Mouse (Mus musculus) hindbrain, embryonic 15.5 days (tissue): ENCODE results near the gene Cplx3. TPM values are rescaled to one million over a fixed set of nuclear protein-coding genes. Genes with fewer than 3 reads are reported as not detected.

ENCODE experiments used
- ATAC-seq: fragments of 200-750 bp; cut with Nextera tagmentation; 2 replicates; pipeline ENCODE4 v1.8.0; 2017; ENCODE audit warnings: low read depth, moderate number of reproducible peaks, moderate TSS enrichment; ENCODE audit not compliant: low FRiP score
- H3K27ac ChIP-seq: fragments of 300-500 bp; sonication (generic); replicated peaks from 2 replicates; pipeline ENCODE4 v1.5.1; 2015; ENCODE audit warnings: mild to moderate bottlenecking, inconsistent platforms
- H3K27me3 ChIP-seq: fragments of 300-500 bp; sonication (generic); 2 replicates; pipeline ENCODE4 v1.6.1; 2015; ENCODE audit warnings: control low read depth, inconsistent platforms
- H3K36me3 ChIP-seq: fragments of 300-500 bp; sonication (generic); 2 replicates; pipeline ENCODE4 v1.6.1; 2015; ENCODE audit warnings: control low read depth, inconsistent platforms
- H3K4me1 ChIP-seq: fragments of 300-500 bp; sonication (generic); replicated peaks from 2 replicates; pipeline ENCODE4 v1.6.1; 2015; ENCODE audit warnings: control low read depth, inconsistent platforms
- H3K4me2 ChIP-seq: fragments of 300-500 bp; sonication (generic); 2 replicates; pipeline ENCODE4 v1.6.1; 2015; ENCODE audit warnings: moderate library complexity, mild to moderate bottlenecking, inconsistent platforms
- H3K4me3 ChIP-seq: fragments of 300-500 bp; sonication (generic); 2 replicates; pipeline ENCODE4 v1.5.1; 2015; ENCODE audit warnings: mild to moderate bottlenecking, inconsistent platforms
- H3K9ac ChIP-seq: fragments of 300-500 bp; sonication (generic); 2 replicates; pipeline ENCODE4 v1.6.1; 2015; ENCODE audit warnings: inconsistent platforms
- H3K9me3 ChIP-seq: fragments of 300-500 bp; sonication (generic); 2 replicates; pipeline ENCODE4 v1.6.1; 2016; ENCODE audit warnings: control low read depth, inconsistent platforms
- WGBS: fragments of 180-500 bp; shearing (Covaris S2); methylation state at CpG from one replicate; pipeline ENCODE4 v1.1.7; 2015; 5-methylcytosine and 5-hydroxymethylcytosine counted together
- polyA plus RNA-seq: library from polyadenylated mRNA; unstranded; fragments of >200 nt; fragmentation: Nextera tagmentation; extraction: Ambion mirVana; gene quantifications from 2 replicates; pipeline ENCODE4 v1.2.1, GENCODE M21; 2015

The Cplx3 gene
- polyA plus RNA-seq, 1 experiment from 2014 or later: 0.19 TPM

DNA sequence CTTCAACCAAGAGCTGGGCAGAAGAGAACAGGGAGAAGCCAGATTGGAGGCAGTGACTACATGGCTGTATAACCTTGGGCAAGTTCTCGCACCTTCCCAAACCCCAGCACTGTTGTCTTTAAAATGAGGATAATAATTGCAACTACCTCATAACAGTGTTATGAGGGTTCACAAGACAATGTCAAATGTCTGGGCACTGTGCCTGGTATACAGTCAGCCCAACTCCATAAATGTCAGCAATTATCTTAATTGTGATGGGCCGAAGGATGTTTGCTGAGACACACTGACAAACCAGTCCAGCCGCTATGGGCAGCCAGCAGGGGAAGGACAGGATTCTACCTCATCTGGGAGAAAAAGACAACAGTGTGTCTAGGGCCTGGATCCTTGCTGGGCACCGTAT is 8.7 kb upstream of the Cplx3 start:
- no peak overlapping the region for H3K4me3 ChIP-seq
- WGBS: 87% methylated on average over 4 of the region's 4 CpGs
- no peak overlapping the region for H3K9ac ChIP-seq
- ATAC-seq: no peak
- no peak overlapping the region for H3K27ac ChIP-seq
- no peak overlapping the region for H3K4me2 ChIP-seq
- no peaks in the 10 kb centered on the region for H3K27me3 ChIP-seq
- H3K36me3 ChIP-seq: no peaks in the 10 kb centered on the region
- no peaks in the 10 kb centered on the region for H3K4me1 ChIP-seq
- no peaks in the 10 kb centered on the region for H3K9me3 ChIP-seq

DNA sequence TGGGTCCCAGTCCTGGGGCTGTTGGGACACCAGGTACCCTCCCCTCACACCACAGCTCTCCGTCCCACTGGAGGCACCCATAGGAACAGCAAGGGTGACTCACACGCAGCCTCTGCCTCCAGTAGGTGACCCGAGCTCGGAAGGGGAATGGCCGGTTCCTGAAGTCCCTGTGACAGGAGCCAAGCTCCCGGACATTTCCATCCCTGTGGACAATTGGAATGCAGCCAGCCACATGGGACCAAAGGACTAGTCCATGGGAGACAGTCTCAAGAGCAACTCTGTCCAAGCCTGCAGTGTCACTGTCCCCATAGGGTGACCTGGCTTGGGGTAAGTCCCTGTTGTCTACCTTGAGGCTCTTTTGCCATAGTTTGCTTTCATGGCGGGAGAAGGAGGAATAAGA is 7.9 kb upstream of the Cplx3 start:
- H3K9ac ChIP-seq: no peak overlapping the region
- no peaks in the 10 kb centered on the region for H3K4me1 ChIP-seq
- no peak overlapping the region for H3K4me2 ChIP-seq
- no peaks in the 10 kb centered on the region for H3K36me3 ChIP-seq
- WGBS: 87% methylated on average over 7 of the region's 7 CpGs
- H3K27ac ChIP-seq: no peak overlapping the region
- no peak for ATAC-seq
- H3K9me3 ChIP-seq: no peaks in the 10 kb centered on the region
- H3K4me3 ChIP-seq: no peak overlapping the region
- no peaks in the 10 kb centered on the region for H3K27me3 ChIP-seq

DNA sequence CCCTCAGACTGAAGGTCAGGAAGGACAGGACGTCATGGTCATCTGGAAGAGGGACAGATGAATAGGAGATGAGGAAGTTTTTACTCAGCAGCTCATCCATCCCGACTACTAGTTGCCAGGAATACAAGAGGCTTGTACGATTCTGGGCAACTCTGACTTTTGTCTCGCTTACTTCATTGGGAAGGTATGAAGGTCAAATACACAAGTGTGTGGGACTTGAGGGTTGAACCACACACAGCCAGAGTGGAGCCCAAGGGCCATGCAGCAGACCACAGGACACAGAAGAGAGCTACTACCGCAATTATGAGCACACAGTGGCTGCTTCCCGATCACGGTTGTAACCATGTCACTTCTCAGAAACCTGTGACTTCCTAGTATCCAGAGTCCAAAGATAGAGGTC is 6.5 kb upstream of the Cplx3 start:
- no peaks in the 10 kb centered on the region for H3K9me3 ChIP-seq
- 87% methylated on average over 7 of the region's 7 CpGs for WGBS
- no peak overlapping the region for H3K4me3 ChIP-seq
- no peak overlapping the region for H3K9ac ChIP-seq
- H3K36me3 ChIP-seq: no peaks in the 10 kb centered on the region
- no peaks in the 10 kb centered on the region for H3K27me3 ChIP-seq
- H3K27ac ChIP-seq: no peak overlapping the region
- no peaks in the 10 kb centered on the region for H3K4me1 ChIP-seq
- H3K4me2 ChIP-seq: no peak overlapping the region
- ATAC-seq: no peak

DNA sequence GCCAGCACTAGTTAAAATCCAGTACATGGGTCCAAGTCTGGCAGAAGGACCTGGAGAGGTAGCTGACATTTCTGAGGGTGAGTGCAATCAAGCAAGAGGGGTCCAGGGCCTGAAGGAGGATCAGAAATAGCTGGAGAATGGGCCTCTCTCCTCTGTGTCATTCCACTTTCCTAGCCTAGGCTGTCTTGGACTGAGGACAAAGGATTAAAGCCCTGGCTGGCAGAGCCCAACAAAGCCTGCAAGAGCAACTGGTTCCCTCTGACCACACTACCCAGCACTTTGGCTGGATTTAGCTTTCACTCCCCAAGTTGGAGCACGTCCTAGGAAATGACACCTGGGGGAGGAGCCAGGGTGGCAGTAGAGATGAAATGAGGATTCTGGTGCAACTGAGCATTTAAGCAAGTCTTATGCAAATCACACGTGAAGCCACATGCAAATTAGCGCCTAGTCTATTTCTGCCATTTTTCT is 4.3 kb upstream of the Cplx3 start:
- ATAC-seq: no peak
- H3K27ac ChIP-seq: no peak overlapping the region
- H3K4me2 ChIP-seq: no peak overlapping the region
- no peak overlapping the region for H3K9ac ChIP-seq
- WGBS: 51% methylated on average over 3 of the region's 3 CpGs
- H3K4me1 ChIP-seq: peaks cover 11% of the 10 kb centered on the region
- H3K9me3 ChIP-seq: no peaks in the 10 kb centered on the region
- H3K36me3 ChIP-seq: no peaks in the 10 kb centered on the region
- no peak overlapping the region for H3K4me3 ChIP-seq
- H3K27me3 ChIP-seq: peaks cover 14% of the 10 kb centered on the region

DNA sequence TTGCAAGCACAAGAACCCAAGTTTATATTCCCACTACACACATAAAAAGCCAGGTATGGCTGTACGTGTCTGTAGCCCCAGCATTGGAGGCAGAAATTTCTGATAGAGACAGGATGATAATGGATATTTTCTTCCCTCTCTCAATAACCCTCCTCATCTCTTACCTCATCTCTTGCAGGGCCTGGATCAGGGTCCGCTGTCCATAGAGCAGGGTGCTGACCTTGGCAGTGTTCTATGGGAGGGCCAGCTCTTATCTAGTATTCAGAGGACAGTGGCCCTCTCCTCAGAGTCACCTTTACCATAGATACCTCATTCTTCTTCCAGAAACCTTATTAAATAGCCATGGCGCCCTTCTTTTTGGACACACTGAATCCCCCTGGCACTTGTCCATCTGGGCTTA is 3.7 kb upstream of the Cplx3 start:
- H3K4me3 ChIP-seq: no peak overlapping the region
- no peaks in the 10 kb centered on the region for H3K36me3 ChIP-seq
- no peak overlapping the region for H3K9ac ChIP-seq
- no peak for ATAC-seq
- H3K4me2 ChIP-seq: no peak overlapping the region
- no peaks in the 10 kb centered on the region for H3K9me3 ChIP-seq
- H3K27ac ChIP-seq: no peak overlapping the region
- 67% methylated on average over 3 of the region's 3 CpGs for WGBS
- H3K4me1 ChIP-seq: peaks cover 11% of the 10 kb centered on the region
- H3K27me3 ChIP-seq: peaks cover 20% of the 10 kb centered on the region

DNA sequence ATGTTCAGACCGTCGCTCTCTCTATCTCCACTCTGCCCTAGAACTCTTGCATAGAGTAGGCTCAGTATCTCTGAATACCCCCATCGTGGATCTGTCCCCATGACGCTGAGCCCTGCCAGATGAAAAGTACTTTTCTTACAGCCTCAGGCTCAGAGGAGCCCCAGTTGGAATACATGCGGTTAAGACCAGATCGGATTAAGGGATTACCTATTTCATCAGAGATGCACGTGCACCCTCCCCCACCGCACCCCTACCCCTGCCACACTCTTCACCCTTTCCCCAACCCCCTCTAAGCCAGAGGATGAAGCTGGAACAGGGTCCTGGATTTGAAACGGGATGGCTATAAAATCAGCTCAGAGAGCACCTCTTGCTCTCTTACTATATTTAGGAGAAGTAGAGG is 578 bp downstream of the Cplx3 start:
- 24% methylated on average over 9 of the region's 9 CpGs for WGBS
- Histone ChIP-seq H3K27ac (no peak overlapping the region), H3K36me3 (no peaks in the 10 kb centered on the region), H3K9ac (no peak overlapping the region), H3K4me3 (no peak overlapping the region), H3K27me3 (peaks cover 20% of the 10 kb centered on the region), H3K4me1 (peaks cover 18% of the 10 kb centered on the region), H3K9me3 (no peaks in the 10 kb centered on the region), H3K4me2 (peak overlapping the region; percentile 54; the same call in 1 of the 2 replicates)
- ATAC-seq: no peak

DNA sequence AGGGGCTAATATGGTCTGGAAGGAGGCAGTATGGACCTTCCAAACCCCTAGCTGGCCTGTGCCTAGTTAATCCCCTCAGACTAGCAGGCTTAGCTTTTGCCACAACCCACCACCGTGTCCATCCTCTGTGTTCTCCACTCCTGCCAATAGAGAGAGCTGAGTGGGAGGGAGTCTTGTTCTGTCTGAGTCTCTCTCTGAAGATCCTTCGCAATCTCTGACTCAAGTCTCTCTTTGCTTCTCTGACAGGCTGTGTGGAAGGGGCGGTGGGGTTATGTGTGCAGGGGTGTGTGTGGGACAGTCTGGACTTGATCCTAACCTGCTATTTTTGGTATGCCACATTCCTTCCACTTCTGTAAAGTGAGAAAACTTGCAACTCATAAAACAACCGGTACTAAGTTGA is 1.2 kb downstream of the Cplx3 start:
- Histone ChIP-seq H3K4me2 (no peak overlapping the region), H3K9me3 (no peaks in the 10 kb centered on the region), H3K27ac (no peak overlapping the region), H3K9ac (no peak overlapping the region), H3K4me3 (no peak overlapping the region), H3K36me3 (no peaks in the 10 kb centered on the region), H3K27me3 (peaks cover 20% of the 10 kb centered on the region), H3K4me1 (peaks cover 19% of the 10 kb centered on the region)
- ATAC-seq: no peak
- WGBS: 82% methylated on average over 4 of the region's 4 CpGs

DNA sequence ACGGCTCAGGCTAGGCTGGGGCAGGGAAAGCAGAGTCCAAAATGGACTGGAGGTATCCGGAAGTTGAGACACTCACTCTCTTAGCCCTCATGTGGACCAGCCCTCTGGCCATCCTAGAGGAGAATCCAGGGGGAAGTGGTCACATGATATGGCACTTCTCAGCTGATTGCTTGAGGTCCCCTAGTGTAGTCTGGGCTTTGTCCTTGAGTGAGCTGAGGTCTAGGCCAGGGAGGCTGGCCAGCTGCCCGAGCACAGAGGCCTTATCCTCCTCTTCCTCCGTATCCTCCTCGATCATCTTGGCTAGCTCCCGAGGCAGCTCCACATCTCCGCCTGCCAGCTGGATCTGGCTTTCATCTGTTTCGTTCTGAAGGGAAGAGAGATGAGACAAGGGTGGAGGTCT is 4.0 kb downstream of the Cplx3 start:
- H3K36me3 ChIP-seq: no peaks in the 10 kb centered on the region
- H3K27ac ChIP-seq: no peak overlapping the region
- WGBS: 73% methylated on average over 8 of the region's 8 CpGs
- no peak overlapping the region for H3K9ac ChIP-seq
- peaks cover 28% of the 10 kb centered on the region for H3K4me1 ChIP-seq
- peaks cover 20% of the 10 kb centered on the region for H3K27me3 ChIP-seq
- H3K4me2 ChIP-seq: no peak overlapping the region
- no peak for ATAC-seq
- H3K4me3 ChIP-seq: no peak overlapping the region
- no peaks in the 10 kb centered on the region for H3K9me3 ChIP-seq

DNA sequence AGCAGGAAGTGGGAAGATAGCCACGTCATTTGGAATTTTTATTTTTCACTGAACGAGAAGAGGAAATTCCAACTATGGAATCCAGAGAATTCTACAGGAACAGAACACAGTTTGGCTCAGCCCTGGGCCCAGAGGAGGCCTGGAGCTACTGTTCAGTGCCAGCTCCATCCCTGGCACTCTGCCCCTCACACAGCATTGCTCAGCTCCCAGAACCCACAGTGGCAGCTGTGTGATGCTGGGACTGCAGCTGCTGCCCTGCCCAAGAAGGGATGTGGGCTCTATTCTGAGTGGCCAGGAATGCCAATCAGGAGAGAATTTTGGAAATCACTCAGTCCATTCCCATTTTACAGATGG is 4.8 kb downstream of the Cplx3 start:
- peaks cover 14% of the 10 kb centered on the region for H3K27me3 ChIP-seq
- no peaks in the 10 kb centered on the region for H3K36me3 ChIP-seq
- no peak overlapping the region for H3K4me2 ChIP-seq
- H3K9ac ChIP-seq: no peak overlapping the region
- no peaks in the 10 kb centered on the region for H3K9me3 ChIP-seq
- H3K27ac ChIP-seq: no peak overlapping the region
- H3K4me1 ChIP-seq: peaks cover 25% of the 10 kb centered on the region
- no peak overlapping the region for H3K4me3 ChIP-seq
- ATAC-seq: no peak
- WGBS: 62% methylated on average over 2 of the region's 2 CpGs

DNA sequence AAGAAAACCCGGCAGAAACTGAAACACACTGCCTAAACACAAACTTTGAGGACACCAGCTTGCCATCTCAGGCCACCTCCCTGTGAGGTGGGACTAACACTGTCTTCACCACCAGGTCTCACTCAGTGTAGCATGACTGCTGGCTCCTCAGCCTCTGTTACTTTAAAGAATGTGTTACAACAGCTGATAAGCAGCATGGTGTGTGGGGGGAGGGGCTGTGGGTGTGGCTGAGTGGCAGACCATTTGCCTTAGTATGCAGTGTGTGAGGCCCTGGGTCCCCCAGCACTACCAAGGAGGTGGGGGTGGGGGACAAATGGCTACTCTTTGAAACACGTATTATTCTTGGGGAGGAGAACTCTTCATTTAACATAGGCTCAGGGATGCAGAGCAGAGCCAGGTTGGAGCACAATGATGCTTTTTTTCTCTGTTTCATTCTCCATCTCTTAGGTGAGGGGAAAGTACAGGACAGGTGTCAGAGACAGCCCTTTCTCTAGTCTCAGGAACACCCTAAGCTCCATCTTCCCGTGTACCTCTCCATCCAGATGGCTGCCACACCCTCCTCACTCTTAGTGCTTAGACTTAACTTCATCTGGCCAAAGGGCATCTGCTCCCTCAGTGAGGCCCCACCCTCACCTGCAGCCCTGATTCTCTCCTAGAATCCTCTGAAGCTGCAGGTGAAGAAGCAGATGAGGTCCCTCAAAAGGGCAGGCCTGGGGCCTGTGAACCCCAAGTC is 5.3 kb downstream of the Cplx3 start:
- Histone ChIP-seq H3K27me3 (peaks cover 8% of the 10 kb centered on the region), H3K9ac (no peak overlapping the region)

DNA sequence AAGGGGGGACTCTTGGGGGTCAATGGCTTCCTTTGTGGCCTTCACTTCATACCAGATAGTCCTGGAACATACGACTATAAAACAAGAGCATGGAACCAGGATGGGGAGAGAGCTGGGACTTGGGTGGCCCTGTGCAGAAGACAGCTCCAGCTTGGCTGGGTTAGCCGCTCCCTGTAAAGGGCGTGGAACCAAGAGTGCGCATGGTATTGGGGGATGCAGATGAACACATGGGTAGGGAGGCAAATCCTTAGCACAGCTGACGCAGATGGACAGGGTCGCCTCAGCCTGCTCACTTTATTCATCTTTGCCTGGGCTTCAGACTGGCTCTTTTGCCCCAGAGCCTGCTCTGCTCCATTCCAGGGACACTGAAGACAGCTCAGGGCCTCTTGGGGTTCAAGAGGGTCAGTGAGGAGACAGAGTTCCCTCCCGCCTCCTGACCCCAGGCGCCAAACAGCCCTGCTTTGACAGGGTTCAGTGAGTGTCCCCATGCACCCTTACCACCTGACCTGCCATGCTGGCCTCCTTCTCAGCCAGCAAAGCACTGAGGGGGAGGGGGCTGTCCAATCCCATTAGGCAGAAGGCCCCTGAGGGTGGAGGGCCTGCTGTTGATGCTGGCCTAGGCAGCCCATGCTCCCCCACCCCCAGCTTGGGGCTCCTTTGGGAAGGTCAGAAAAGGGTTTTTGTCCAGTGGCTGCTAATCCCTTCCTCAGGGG is 7.1 kb downstream of the Cplx3 start:
- H3K9me3 ChIP-seq: no peaks in the 10 kb centered on the region
- H3K27me3 ChIP-seq: no peaks in the 10 kb centered on the region
- no peak overlapping the region for H3K4me3 ChIP-seq
- 46% methylated on average over 8 of the region's 8 CpGs for WGBS
- no peak overlapping the region for H3K27ac ChIP-seq
- H3K4me1 ChIP-seq: peaks cover 18% of the 10 kb centered on the region; the same call in 1 of the 2 replicates
- ATAC-seq: no peak
- H3K4me2 ChIP-seq: no peak overlapping the region
- peaks cover 5% of the 10 kb centered on the region for H3K36me3 ChIP-seq
- no peak overlapping the region for H3K9ac ChIP-seq

More for the DNA sequence above, 5.3 kb downstream of the Cplx3 start:
- Histone ChIP-seq H3K4me3 (no peak overlapping the region), H3K27ac (no peak overlapping the region), H3K4me1 (peaks cover 20% of the 10 kb centered on the region), H3K9me3 (no peaks in the 10 kb centered on the region), H3K36me3 (no peaks in the 10 kb centered on the region), H3K4me2 (no peak overlapping the region)
- 11% methylated on average over 3 of the region's 3 CpGs for WGBS
- no peak for ATAC-seq

DNA sequence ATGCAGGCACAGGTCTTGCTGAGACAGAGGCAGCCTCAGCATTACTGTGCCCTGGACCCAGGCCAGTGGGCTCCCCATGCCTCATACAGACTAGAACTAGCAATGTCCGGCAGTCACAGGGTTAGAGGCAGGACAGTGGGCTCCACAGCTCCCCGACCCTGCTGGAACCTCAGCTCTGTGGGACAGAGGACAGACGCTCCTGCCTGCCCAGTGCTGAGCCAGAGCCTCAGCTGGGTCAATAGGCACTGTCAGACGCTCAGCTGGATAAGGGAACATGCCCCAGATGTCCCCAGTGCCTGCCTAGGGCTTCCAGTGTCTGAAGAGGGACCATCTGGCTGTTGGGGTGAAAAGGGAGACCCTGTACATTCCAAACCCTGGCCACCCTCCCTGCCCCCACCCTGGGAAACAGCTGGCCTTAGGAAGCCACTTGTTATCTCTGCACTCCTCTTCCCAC is 8.1 kb downstream of the Cplx3 start:
- H3K27ac ChIP-seq: no peak overlapping the region
- H3K9ac ChIP-seq: no peak overlapping the region
- 14% methylated on average over 4 of the region's 4 CpGs for WGBS

More for the DNA sequence above, 8.1 kb downstream of the Cplx3 start:
- Histone ChIP-seq H3K27me3 (no peaks in the 10 kb centered on the region), H3K4me1 (peaks cover 18% of the 10 kb centered on the region; the same call in 1 of the 2 replicates), H3K36me3 (peaks cover 15% of the 10 kb centered on the region), H3K4me2 (no peak overlapping the region), H3K4me3 (no peak overlapping the region), H3K9me3 (no peaks in the 10 kb centered on the region)
- no peak for ATAC-seq
